Mouse (Mus musculus): ENCODE measurements around the gene Sugct.

Sugct gene

DNA sequence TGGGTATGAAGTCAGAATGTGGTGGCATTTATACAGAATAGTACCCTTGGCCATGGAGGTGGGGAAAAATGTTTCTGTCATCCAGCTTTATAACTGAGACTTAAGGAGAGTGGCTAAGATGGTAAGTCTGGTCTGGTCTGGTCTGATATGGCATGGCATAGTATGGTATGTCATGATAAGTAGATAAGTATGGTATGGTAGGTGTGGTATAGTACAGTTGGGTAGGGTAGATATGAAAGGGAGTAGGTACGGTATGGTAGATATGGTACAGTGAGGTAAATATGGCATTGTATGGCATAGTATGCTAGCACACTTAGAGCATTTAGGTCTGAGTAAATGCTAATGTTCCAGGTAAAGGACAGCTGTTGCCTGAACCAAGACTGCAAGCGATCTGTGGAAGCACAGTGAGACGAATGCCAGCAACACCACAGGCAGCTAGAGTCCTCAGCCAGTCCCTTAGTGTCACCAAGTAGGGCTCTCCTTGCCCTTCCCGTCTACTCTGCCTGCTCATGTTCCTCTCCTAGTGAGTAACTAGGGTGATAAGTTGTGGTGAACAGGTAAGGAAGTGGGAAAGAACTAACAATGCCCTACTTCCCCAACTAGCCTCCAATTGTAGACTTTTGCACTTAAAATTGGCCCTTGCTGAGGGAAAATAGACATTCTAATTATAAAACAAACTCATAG lies 667.4 kb downstream of the Sugct start:
- no peak for DNase-seq

DNA sequence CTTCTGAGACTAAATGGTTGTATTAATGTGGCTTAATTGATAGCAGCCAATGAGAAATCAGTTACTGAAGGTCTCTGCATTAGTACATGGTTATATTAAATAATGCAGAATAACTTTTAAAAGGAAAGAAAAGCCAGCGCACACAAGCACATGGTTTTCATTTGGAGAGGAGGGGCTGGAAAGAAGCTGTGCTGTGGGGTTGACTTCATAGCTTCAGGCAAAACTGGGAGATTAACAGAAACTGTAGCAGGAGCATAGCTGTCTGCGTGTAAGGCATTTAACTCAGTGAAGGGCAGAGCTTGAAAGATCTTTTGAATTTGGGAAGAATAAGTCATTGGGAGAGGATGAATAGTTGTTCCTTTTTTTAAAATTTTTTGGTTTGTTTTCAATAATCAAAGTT lies 668.4 kb downstream of the Sugct start:
- no peak for DNase-seq

DNA sequence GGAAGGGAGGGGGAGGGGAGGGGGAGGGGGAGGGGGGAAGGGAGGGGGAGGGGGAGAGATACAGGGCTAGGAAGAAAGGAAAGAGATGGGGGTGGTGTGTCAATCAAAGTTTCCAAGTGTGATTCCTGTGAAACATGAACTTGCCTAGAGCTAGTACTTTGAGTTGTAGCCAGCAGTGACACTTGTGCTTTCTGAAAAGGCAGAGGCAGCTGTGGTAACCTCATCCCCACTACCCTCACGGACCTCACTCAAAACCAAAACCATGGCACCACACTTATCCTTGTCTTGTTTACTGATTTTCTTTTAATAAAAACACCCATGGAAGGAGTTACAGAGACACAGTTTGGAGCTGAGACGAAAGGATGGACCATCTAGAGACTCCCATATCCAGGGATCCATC lies 698.9 kb downstream of the Sugct start:
- no peak for DNase-seq

DNA sequence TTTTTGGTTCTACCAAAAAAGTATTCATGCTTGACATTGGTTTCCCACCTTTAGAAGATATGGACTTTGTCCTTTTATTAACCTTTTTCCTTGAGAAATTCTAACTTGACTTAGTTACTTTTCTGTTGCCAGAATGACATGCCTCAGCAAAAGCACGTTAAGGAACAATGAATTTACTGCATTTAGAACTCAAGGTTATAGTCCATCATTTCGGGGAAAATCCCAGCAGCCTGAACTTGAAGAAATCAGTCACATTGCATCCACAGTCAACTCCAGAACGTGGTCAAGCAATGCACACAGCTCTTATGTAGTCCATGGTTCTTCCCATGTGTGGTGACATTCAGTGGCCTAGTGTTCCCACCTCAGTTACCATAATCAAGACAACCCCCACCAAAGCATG lies 700.0 kb downstream of the Sugct start:
- DNase-seq: no peak

DNA sequence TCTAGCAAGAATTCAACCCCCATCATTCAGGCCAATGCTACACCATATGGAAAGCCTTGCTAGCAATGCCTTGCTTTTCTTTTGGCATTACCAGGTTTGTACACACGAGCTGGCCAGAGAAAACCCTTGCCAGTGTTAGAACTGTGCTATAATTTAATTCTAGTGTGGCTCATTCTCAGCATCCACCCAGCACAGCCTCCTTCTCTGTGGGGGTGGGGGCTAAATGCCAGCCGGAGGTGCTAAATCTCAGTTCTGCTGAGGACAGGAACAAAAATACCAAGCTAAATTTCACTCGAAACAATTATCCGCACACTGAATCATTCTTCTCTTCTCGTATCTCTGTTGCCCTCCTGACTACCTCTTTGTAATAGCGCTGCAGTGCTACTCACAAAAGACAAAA lies 717.6 kb downstream of the Sugct start:
- DNase-seq: no peak

DNA sequence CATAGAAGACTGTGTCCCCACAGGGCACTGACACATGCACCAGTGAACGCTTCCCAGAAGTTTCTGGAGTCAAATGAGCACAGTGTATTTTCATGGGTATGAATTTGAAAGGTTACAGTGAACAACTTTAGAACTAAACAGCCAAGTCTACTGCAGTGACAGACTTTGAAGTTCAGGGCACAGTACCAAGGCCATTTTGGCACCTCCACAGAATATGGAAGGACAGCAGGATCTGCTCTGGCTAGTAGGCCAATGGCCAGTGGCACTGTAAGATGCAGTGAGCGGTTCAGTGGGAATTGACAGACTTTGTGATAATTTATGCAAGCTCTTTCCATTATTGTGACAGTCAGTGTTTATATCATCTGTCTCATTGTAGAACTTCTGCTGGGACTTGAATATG lies 724.1 kb downstream of the Sugct start:
- no peak for DNase-seq

DNA sequence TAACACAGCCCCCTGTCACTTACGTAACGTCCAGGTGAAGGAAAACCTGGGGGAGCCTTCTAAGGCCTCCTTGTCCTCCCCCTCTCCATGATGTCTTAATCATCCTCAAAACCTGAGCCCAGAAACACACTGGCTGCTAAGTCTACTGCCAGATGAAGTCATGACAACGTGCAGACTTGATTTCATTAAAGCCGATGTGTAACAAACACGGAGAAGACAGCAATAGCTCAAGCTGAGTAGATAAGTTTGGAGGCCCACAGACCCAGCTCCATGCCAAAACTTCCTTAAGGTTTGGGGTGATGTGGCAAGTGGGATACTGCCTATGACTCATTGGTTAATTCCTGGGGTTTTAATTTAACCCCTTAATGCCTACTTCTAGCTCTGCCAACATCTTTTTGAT lies 726.4 kb downstream of the Sugct start:
- no peak for DNase-seq

DNA sequence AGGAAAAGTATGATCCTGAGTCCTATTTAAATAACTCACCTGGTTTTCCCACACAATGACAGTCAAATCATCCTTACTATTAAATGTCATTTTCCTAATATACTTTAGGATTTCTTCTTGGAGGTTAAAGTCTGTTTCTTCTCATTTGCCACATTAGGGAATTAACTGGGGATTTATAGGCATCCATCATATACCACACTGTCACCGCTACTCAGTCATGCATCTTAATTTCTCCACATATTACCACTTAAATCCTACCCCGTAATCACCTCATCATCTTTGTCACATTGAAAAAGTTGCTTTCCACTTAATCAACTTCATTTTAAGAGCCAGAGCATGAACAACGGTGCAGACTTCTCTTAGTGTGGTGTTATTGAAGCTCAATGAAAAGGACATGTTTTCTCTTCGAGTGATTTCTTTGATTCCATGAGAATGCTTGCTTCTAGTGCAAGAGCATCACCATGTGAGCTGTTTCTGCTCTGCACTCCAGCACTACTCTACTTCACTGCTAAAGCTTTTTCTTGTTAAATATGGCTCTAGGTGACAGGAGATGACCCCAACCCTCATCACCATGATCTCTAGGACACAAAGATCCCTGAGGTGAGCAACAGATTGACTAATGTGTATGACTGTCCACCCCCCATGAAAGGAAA lies 730.4 kb downstream of the Sugct start:
- no peak for DNase-seq

DNA sequence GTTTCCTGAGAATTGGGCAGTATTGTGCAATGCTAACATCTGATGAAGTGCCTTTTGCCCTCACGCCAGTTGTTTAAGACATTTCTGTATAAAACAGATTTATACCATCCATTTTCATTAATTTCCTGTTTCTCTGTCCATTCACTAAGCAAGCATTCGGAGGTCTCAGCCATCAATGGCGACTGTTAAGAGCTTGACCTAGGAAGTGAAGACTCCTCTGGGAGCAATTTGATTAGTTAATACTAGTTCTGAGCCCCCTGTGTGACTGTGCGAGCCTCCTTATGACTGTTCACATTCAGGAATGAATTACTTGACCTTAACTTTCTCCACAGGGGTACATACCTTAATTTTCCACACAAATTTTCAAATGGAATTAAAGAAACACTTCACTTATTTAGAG lies 743.3 kb downstream of the Sugct start:
- DNase-seq: no peak

DNA sequence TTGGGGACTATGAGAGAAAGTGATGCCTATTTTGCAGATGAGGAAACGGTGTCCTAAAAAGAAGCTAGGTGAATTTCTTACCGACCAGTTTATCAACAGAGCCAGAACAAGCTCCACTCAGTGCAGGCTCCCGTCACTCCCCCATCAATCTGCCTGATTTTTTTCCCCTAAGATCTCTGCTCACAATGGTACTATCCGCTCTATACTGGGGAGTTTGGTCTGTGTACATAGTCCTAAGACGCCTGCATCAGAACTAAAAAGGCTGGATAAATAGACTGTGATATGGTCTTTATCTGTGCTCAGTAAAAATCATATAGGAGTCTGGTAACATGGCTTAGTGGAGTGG lies 755.9 kb downstream of the Sugct start:
- DNase-seq: no peak

DNA sequence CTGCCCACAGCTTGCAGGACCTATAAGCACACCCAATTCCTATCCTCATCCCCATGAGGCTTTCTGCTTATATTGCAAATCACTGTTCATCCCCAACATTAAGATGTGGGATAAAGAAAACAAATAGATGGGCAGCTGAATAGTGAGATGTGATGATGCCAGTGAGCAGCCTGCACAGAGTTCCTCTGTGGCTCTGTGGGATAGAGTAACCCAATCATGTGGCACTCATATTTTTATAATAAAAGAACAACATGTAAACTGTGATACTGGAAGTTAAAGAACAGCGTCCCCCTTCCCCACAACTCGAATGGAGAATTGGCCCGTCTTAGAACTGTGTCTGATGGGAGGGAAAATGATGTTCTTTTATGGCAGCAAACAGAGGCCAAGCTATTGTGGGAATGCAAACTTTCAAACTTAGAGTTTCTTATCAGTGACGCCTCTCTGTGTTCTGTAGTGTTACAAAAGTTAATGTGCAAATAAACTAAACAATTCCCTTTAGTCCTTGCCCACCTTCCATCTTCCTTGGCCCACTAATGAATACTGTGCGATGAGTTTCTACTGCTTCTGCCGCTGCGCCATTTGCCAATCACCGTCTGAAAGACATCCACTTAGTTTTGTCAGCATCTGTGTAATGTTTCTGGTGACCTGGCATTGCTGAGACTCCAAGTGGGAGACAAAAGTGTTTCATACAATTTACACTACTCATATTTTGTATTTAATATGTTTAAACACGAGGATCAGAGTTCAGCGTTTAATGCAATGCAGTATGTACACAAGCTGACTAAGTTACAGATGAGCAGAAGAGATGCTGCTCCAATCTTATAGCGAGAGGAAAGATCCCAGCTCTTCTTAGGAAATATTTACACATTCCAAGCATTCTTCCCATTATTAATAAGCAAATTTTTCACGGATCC lies 756.5 kb downstream of the Sugct start:
- no peak for DNase-seq

DNA sequence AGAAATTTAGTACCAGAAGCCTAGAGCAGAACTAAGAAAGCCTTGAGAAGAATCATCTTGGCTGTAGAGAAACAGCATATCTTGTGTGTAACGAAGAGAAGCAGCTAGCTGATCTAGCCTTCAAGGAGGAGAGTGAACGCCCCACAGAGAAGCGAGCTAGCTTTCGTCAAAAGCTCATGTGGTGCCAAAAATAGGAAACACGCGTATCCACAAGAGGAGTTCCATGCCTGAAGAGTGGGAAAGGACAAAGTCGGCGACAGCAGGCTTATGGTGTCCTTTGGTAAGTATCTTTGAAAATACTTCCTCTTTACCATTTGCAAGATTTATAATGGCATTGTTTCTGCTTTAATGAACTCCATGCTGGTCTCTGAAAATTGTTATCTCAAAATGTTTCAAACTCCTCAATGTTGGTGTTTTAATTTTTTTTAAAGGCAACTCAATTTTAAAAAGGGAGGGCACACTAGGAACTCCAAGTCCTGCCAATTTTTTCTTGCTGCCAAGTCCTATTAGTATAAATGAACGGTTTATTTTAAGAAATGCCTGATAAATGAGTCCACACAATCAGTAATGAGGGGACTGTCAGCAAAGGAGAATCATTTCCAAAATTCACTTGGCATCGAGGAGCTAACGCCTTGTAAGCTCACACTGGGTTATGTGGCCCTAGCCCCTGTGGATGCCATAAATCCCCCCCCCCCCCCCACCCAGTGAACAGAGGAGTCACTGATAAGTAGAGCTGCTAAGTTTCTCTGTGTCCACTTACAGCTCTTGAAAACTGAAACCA lies 757.7 kb downstream of the Sugct start:
- no peak for DNase-seq

DNA sequence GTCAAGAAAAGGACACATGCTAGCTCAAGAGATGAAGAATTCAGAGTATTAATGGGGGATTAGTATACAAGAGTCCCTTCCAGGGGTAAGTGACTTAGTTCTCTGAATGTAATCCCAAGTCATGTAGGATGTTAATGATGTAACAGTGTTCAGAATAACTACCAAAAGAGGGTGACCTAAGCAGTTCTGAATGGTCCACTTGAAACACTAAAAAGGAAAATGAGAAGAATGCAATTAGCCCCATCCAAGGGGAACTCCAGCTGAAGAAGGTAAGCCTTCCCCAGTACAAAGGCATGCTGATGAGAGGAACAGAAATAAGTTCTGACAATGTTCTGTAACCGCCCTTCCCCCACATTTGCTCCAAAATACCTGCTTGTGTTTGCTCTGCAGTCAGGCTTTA lies 760.3 kb downstream of the Sugct start:
- no peak for DNase-seq

DNA sequence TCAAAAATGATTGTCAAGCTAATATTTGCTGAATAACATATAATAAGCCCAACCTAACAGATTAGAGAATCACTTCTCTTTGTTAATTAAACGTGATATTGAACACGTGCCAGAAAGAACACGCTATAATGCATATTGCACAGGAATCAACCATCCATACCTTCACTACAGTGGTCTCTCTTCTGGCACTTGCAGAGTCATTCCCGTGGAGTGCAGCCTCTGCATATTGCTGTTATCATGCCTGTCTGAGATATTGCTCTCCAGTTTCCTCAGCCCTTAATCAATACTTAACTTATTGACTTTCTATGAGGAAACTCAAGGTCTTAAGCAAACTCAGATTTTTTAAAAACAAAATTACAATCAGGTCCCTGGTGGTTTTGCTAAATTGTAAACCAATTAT lies 761.8 kb downstream of the Sugct start:
- DNase-seq: no peak

DNA sequence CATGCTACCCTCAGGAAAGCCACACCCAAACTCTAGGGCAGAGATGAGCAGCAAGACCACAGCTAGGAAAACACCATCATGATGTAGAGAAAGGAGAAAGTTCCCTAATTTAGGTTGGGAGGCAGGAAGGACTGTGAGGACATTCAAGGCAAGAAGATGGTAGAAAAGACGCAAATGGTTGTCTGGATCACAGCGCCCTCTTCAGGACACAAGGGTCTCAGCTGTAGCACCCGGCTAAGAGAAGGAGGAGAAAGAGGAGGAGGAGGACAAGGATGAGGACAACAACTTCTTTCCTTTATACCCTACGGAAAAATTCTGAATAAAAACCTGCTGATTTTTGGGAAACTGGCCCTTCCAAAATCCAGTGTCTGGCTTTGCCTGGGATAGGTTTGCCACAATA lies 774.0 kb downstream of the Sugct start:
- no peak for DNase-seq

DNA sequence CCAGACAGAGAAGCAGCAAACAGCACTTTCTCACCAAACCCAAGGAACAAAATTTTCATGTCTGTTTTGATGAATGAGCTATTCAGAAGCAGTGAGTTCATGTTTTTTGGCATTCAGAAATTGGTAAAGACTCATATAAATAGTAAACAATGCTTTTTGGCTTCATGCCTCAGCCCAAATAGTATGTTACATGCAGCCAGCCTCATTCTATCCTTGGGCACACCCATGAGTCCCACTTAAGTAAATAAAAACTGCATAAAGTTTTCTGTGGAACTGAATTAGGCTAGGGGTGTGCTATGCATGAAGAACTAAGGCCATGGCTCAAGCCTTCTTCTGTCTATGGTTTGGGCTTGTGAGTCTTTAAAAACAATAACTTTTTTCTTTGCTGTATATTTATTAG lies 779.7 kb downstream of the Sugct start:
- DNase-seq: no peak

DNA sequence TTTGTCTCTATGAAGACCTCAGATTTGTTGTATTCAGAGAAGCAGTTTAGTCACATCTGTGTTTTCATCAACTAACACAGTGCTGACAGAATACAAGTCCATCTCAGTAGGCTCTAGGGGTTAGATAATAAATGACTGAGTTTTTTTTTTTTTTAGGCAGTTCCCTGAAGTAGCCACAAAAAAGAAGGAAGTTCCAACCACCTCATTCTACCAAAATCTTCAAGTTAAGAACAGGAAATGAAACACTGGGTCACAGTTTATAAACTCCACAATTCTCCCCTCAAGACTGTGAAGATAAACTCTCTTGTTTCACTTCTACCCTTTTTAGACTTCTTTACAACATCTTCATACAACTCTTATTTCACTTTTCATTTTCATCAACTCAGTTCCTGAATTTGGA lies 783.1 kb downstream of the Sugct start:
- DNase-seq: no peak

DNA sequence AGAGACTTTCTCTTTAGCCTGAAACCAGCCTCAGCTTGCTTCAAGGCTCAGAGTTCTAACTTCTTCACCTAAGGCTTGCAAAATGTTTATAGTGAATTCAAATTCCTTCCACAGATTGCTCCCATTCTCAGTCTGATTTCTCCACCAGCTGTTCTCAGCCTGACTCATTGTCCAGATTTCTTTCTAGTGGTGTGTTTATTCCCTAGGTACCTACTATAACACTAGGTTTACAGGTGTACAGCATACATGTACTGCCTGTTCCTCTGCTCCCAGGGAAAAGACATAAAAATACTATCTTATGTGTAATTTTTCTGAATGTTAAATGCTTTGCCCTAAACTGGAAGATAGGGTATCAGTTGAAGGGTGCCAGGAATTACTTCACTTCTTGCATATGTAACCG lies 788.4 kb downstream of the Sugct start:
- DNase-seq: no peak

DNA sequence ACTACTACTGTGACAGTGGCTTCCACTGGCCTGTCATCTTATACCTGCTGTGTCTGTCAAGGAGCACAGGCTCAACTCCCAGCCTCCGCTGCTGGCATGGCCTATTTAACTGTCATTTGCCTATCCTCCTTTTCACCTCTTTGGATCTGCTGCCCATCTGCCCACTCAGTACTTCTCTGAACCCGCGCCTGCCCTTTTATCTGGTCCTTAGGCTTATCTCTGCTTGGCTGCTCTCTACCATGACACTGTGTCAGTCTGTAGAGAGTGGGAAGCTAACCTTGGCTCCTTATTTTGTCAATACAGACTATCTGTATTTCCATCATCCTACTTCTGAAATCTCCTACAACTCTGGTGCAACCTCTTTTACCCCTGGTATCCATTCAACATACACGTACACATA lies 793.9 kb downstream of the Sugct start:
- DNase-seq: no peak

DNA sequence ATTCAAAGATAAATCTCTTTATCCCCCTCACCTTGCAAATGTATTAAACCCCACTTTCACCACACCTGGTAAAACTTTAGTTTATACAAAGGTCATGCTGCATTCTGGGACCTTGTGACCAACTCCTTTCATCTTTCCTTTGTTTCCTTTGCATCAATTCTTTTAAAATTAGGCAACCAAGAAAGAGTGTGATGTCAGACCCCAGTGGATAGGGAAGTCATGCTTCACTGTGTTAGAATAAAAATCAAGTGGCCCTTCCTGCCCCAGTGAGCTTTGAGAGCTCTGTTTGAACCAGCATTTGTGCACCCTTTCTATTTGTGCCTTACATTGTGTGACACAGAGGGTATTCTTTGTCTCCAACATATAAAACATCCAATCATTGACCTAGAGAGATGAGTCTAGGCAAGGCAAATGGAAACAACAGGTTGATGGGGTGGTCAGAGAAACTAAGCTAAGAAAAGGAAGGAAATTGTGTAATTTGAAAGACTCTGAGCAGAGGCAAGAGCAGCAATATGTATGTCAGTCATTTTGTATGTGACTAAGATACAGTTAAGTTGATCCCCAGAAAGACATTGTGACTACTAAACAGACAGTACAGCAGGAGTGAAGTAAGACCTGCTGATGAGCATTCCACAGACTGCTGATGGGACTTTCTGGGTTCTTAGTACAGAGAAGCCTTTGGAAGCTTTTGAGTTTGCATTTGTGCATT lies 797.1 kb downstream of the Sugct start:
- DNase-seq: no peak

DNA sequence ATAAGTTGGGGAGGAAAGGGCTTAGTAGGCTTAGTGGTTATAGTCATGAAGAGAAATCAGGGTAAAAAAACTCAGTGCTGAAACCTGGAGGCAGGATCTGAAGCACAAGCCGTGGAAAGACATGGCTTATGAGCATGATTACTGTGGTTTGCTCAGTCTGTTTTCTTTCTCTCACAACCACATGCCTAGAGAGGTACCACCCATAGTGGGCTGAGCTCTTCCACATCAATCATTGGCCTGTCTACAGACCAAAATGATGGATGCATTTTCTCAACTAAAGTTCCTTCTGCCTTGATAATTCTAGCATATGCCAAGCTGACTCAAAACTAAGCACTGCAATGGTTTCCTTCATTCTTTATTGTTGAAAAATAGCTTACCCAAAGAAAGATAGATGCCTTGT lies 817.3 kb downstream of the Sugct start:
- DNase-seq: no peak

DNA sequence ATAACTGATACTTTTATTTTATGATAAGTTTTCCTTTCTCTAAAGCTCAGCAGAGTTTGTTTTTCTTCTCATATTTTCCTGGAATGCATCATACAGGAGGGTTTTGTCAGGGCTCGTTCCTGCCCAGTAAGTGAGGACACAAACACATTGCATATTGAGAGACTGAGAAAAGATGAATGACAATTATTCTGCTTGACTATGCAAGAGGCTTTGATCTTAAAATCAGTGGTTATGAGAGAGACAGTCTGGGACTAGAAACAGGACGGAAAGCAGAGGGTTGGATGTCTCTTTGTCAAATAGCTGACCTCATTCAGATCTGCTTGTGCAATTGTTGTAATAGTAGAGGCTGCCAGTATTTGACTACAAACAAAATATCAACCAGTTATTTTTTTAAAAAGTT lies 835.4 kb downstream of the Sugct start:
- DNase-seq: no peak

DNA sequence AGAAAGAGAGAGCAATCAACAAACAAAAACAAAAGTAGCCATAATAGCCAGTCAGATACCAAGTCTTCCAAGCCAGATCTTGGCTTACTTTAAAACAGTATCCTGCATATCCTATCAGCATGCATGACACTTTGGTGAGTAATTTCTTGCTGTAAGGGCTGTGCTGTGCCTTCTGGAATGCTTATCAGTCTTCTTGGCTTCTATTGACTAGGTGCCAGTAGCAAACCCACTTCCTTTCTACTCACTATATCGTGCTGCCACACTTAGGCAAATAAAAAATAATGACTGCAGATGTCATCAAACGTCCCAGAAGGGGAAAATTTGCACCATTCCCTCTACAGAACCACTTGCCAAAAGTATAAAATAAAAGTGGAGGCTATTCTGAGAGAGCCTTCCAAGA lies 848.1 kb downstream of the Sugct start:
- no peak for DNase-seq

All from cerebellum, adult 11-12 months (tissue).